Mouse (Mus musculus): ENCODE measurements around the gene Prss2. TPM values are rescaled to one million over a fixed set of nuclear protein-coding genes. Genes with fewer than 3 reads are reported as not detected.

Prss2 gene
- polyA plus RNA-seq, 1 experiment from 2014 or later: 141 TPM

DNA sequence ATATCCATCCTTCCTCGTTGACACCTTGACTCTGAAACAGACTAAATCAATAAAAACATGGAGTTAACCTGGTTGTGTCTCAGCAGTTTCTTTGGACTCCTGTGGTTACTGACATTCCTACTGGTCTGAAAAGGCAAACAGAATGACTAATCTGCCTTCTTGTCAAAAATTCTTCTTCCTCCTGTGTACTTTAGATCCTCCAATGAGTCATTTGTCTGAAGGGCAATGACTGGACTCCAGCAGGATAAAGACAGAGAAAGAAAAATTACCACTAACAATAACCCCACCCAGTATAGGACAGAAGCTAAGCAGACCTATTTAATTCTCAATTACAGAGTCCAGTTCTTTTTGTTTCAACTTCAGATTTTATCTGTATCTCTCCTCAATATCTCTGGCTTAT is 26.7 kb downstream of the Prss2 start:
- no peak overlapping the region for H3K4me3 ChIP-seq (ENCODE audit: low read length)
- WGBS: 45% methylated on average over 1 of the region's 1 CpGs
- ATAC-seq: no peak
- H3K9me3 ChIP-seq (ENCODE audit: control insufficient read depth, low read length): no peaks in the 10 kb centered on the region
- peaks cover 4% of the 10 kb centered on the region; the same call in 1 of the 2 replicates for H3K4me1 ChIP-seq (ENCODE audit: control insufficient read depth, insufficient read depth, low read length)
- H3K27ac ChIP-seq (ENCODE audit: low read length): no peak overlapping the region
- H3K9ac ChIP-seq (ENCODE audit: low read depth, low read length): no peak overlapping the region
- H3K36me3 ChIP-seq (ENCODE audit: control insufficient read depth, insufficient read depth, low read length): no peaks in the 10 kb centered on the region
- peaks cover 7% of the 10 kb centered on the region; the same call in 1 of the 2 replicates for H3K27me3 ChIP-seq (replicated peaks; ENCODE audit: control insufficient read depth, insufficient read depth, low read length)
- no peak overlapping the region for H3K4me2 ChIP-seq (ENCODE audit: low read depth, low read length)

DNA sequence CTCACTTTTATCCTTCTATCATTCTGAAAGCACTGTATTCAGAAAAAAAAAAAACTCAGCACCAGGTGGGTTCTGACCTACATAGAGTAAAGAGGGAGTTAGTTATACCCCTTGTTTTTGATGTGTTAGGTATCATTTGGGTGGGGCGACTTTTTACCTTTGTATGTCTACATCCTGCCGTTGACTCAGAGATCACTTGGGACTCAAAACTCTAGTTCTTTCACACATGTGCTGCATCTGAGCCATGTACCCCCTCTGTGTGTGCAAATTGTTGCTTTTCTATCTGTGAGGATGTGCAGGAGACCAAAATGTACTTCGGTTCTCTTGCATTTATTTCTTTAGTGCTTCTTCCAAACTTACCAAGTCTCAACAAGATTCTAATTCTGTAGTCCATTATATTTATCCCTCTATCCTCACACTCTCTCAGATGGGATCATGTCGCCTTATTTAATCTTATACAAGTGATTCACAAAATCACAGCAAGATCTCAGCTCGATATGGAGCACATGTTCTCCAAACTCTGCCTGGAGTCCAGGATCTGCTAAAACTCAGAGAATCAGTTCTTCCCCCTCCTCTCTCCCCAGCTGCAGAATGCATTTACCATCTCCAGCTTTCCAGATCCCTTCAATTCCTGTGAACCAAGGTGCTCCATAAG is 31.9 kb downstream of the Prss2 start:
- WGBS: 84% methylated on average over 5 of the region's 5 CpGs
- Histone ChIP-seq H3K27me3 (replicated peaks; ENCODE audit: control insufficient read depth, insufficient read depth, low read length) (no peaks in the 10 kb centered on the region), H3K9ac (ENCODE audit: low read depth, low read length) (no peak overlapping the region), H3K4me3 (ENCODE audit: low read length) (no peak overlapping the region), H3K4me2 (ENCODE audit: low read depth, low read length) (no peak overlapping the region), H3K27ac (ENCODE audit: low read length) (no peak overlapping the region), H3K36me3 (ENCODE audit: control insufficient read depth, insufficient read depth, low read length) (no peaks in the 10 kb centered on the region), H3K9me3 (ENCODE audit: control insufficient read depth, low read length) (no peaks in the 10 kb centered on the region), H3K4me1 (ENCODE audit: control insufficient read depth, insufficient read depth, low read length) (no peaks in the 10 kb centered on the region)
- no peak for ATAC-seq

DNA sequence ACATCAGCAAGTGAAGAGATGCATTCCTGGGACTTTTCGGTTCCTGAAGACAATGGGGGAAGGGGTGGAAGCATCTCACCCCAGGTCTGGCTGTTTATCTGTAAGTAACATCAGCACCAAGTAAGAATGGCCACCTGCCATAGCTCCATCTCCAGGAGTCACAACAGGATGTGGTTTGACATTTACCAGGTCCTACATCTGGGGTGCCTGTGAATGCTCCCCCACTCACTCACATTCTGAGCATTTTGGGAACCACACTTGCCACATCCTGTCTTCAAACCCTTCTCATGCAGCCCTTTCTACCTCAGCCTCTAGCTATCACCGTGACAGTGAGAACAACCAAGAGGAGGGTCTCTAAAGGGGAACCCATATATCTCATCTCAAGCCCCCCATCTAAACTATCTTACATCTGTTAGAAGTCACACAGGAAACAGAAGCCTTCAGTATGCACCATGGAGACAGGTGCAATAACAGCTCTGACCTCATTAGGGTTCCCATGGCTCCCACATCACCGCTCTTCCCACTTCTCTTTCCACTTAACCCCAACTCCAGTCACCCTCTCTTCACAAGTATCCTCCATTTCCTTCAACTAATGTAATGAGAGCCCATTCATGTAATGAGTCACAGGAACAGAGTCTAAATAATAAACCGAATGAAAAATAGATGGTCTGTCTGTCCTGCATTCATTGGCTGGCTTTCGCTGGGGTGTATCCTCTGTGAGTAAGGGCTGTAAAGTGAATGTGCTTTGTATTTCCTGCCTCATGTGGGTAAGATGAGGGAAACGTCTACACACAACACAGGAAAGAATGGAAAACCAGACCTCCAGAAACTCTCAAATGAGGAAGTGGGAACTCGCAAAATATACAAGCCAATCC is 32.9 kb downstream of the Prss2 start:
- Histone ChIP-seq H3K4me1 (ENCODE audit: control insufficient read depth, insufficient read depth, low read length) (no peaks in the 10 kb centered on the region), H3K4me3 (ENCODE audit: low read length) (no peak overlapping the region), H3K4me2 (ENCODE audit: low read depth, low read length) (no peak overlapping the region), H3K27ac (ENCODE audit: low read length) (no peak overlapping the region), H3K9ac (ENCODE audit: low read depth, low read length) (no peak overlapping the region), H3K36me3 (ENCODE audit: control insufficient read depth, insufficient read depth, low read length) (no peaks in the 10 kb centered on the region), H3K27me3 (replicated peaks; ENCODE audit: control insufficient read depth, insufficient read depth, low read length) (no peaks in the 10 kb centered on the region), H3K9me3 (ENCODE audit: control insufficient read depth, low read length) (no peaks in the 10 kb centered on the region)
- WGBS: 69% methylated on average over 7 of the region's 7 CpGs
- ATAC-seq: no peak

DNA sequence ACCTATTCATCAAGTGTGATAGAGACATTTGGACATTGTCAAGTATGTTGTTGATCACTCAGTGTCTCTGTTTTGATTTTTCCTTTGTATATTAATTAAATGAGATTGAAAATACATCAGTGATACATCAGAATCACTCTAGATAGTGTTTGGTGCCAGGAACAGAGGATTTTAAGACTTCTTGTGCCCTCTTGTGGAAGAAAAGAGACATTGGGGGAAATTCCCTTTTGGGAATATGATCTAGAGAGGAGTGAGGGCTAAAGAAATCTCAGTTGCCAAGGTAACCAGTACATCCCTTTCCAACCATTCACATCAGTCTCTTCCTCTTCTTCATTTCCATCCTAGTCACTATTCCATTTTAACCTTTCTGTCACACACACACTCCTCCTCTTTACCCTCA is 34.8 kb downstream of the Prss2 start:
- Histone ChIP-seq H3K4me2 (ENCODE audit: low read depth, low read length) (no peak overlapping the region), H3K27ac (ENCODE audit: low read length) (no peak overlapping the region), H3K9me3 (ENCODE audit: control insufficient read depth, low read length) (no peaks in the 10 kb centered on the region), H3K36me3 (ENCODE audit: control insufficient read depth, insufficient read depth, low read length) (no peaks in the 10 kb centered on the region), H3K4me3 (ENCODE audit: low read length) (no peak overlapping the region), H3K4me1 (ENCODE audit: control insufficient read depth, insufficient read depth, low read length) (no peaks in the 10 kb centered on the region), H3K27me3 (replicated peaks; ENCODE audit: control insufficient read depth, insufficient read depth, low read length) (no peaks in the 10 kb centered on the region), H3K9ac (ENCODE audit: low read depth, low read length) (no peak overlapping the region)
- no peak for ATAC-seq

DNA sequence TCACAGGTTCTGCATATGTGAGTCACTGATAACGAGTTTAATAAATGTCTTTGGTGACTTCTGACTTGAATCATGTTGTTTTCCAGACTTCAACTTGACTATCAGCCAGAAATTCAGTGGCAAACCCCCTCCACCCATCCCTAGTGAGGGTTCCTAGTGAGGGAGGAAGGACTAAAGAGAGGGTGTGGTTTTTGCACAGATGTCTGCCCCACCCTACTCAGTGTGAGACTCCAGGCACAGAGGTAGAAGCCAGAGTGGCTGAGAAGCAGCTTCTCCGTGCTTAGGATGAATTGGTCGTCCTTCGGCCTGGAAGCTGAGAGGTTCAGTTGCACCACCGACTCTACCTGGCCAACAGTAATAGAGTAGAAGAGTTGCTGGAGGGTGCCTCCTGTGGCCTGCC is 35.9 kb downstream of the Prss2 start:
- Histone ChIP-seq H3K27me3 (replicated peaks; ENCODE audit: control insufficient read depth, insufficient read depth, low read length) (no peaks in the 10 kb centered on the region), H3K36me3 (ENCODE audit: control insufficient read depth, insufficient read depth, low read length) (no peaks in the 10 kb centered on the region), H3K27ac (ENCODE audit: low read length) (no peak overlapping the region), H3K9me3 (ENCODE audit: control insufficient read depth, low read length) (no peaks in the 10 kb centered on the region), H3K4me2 (ENCODE audit: low read depth, low read length) (no peak overlapping the region), H3K4me1 (ENCODE audit: control insufficient read depth, insufficient read depth, low read length) (no peaks in the 10 kb centered on the region), H3K4me3 (ENCODE audit: low read length) (no peak overlapping the region), H3K9ac (ENCODE audit: low read depth, low read length) (no peak overlapping the region)
- WGBS: 81% methylated on average over 5 of the region's 5 CpGs
- ATAC-seq: no peak

DNA sequence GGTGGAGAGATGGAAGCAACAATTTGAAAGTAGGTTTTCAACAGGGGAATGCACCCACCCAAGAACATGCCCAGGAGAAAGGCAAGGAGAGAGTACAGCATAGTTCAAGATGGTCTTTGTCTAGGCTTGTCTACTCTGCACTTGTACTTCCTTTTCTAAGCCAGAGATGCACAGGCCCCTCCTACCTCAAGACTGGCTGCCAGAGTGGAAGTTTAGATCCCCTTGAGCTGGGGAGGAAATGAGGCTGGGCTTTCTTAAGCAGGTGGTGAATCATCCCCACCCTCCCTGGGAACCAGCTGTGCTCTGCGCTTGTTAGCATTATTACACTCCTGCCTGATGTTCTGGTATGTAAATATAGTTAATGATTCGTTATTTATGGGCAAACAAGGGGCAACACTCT is 36.7 kb downstream of the Prss2 start:
- Histone ChIP-seq H3K27me3 (replicated peaks; ENCODE audit: control insufficient read depth, insufficient read depth, low read length) (no peaks in the 10 kb centered on the region), H3K4me2 (ENCODE audit: low read depth, low read length) (no peak overlapping the region), H3K9ac (ENCODE audit: low read depth, low read length) (no peak overlapping the region), H3K36me3 (ENCODE audit: control insufficient read depth, insufficient read depth, low read length) (no peaks in the 10 kb centered on the region), H3K9me3 (ENCODE audit: control insufficient read depth, low read length) (no peaks in the 10 kb centered on the region), H3K4me1 (ENCODE audit: control insufficient read depth, insufficient read depth, low read length) (no peaks in the 10 kb centered on the region), H3K4me3 (ENCODE audit: low read length) (no peak overlapping the region), H3K27ac (ENCODE audit: low read length) (no peak overlapping the region)
- no peak for ATAC-seq
- 41% methylated on average over 2 of the region's 2 CpGs for WGBS

DNA sequence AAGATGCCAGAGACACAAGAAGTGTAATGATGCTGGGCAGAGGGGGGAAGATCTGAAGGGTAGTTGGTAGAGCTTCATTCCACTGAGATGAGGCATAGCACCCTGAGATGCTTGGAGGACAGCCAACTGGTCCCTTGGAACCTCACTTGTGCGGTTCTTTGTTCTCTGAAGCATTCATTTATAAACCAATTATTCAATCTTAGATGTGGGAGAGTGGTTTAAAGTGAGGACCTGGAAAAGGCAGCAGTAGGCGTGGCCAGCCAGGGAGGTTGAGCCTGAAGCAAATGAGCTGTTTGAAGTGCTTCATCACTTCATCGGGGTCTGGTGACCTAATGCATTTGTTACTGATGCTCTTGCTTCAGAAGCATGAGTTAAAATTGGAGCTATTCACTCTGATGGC is 37.7 kb downstream of the Prss2 start:
- no peak overlapping the region for H3K4me2 ChIP-seq (ENCODE audit: low read depth, low read length)
- WGBS: 64% methylated on average over 3 of the region's 3 CpGs
- no peaks in the 10 kb centered on the region for H3K27me3 ChIP-seq (replicated peaks; ENCODE audit: control insufficient read depth, insufficient read depth, low read length)
- no peaks in the 10 kb centered on the region for H3K36me3 ChIP-seq (ENCODE audit: control insufficient read depth, insufficient read depth, low read length)
- no peak for ATAC-seq
- no peak overlapping the region for H3K9ac ChIP-seq (ENCODE audit: low read depth, low read length)
- no peak overlapping the region for H3K4me3 ChIP-seq (ENCODE audit: low read length)
- no peaks in the 10 kb centered on the region for H3K9me3 ChIP-seq (ENCODE audit: control insufficient read depth, low read length)
- H3K4me1 ChIP-seq (ENCODE audit: control insufficient read depth, insufficient read depth, low read length): no peaks in the 10 kb centered on the region
- no peak overlapping the region for H3K27ac ChIP-seq (ENCODE audit: low read length)

DNA sequence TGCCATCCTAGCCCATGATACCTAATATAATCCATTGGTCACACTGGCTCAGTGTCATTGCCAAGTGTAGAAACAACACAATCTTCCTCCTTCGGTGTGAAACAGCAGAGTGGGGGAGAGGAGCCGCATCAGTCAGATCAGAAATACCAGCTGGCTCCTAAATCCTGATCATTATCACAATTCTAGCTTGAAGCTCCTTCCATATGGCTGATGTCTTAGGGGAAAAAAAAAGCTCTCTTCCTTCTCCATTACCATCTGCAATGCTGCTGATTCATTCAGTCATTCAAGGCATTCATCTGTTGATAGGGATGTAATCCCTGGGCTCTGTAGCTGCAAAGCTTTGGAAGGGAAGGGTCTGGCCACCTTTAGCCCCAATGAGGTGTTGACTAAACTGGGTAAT is 38.7 kb downstream of the Prss2 start:
- WGBS: 72% methylated on average over 2 of the region's 2 CpGs
- Histone ChIP-seq H3K4me2 (ENCODE audit: low read depth, low read length) (no peak overlapping the region), H3K4me1 (ENCODE audit: control insufficient read depth, insufficient read depth, low read length) (no peaks in the 10 kb centered on the region), H3K36me3 (ENCODE audit: control insufficient read depth, insufficient read depth, low read length) (no peaks in the 10 kb centered on the region), H3K9ac (ENCODE audit: low read depth, low read length) (no peak overlapping the region), H3K27ac (ENCODE audit: low read length) (no peak overlapping the region), H3K9me3 (ENCODE audit: control insufficient read depth, low read length) (no peaks in the 10 kb centered on the region), H3K27me3 (replicated peaks; ENCODE audit: control insufficient read depth, insufficient read depth, low read length) (no peaks in the 10 kb centered on the region), H3K4me3 (ENCODE audit: low read length) (no peak overlapping the region)
- no peak for ATAC-seq

DNA sequence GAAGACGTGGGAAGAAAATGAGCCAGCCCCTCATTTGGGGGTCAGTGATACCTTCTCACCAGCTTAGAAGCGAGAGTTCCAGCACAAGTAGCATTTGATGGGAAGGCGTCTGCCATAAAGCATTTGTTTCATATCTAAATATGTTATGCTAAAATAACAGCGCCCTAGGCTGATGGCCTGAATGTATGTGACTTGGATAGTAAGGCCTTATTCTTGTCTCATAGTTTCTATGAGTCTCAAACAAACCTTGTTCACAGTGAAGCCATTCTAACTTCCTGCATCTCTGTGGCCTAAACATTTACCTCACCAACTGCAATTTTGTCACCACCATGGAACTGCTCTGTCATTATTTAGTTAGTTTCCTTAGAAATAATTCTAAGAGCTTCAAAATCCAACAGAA is 41.0 kb downstream of the Prss2 start:
- Histone ChIP-seq H3K36me3 (ENCODE audit: control insufficient read depth, insufficient read depth, low read length) (no peaks in the 10 kb centered on the region), H3K4me1 (ENCODE audit: control insufficient read depth, insufficient read depth, low read length) (no peaks in the 10 kb centered on the region), H3K9me3 (ENCODE audit: control insufficient read depth, low read length) (no peaks in the 10 kb centered on the region), H3K27ac (ENCODE audit: low read length) (no peak overlapping the region), H3K27me3 (replicated peaks; ENCODE audit: control insufficient read depth, insufficient read depth, low read length) (no peaks in the 10 kb centered on the region), H3K4me3 (ENCODE audit: low read length) (no peak overlapping the region), H3K9ac (ENCODE audit: low read depth, low read length) (no peak overlapping the region), H3K4me2 (ENCODE audit: low read depth, low read length) (no peak overlapping the region)
- no peak for ATAC-seq
- WGBS: 86% methylated on average over 4 of the region's 4 CpGs

Measured in intestine, embryonic 16.5 days (tissue).